Mouse (Mus musculus) kidney, adult 11 months (tissue): ENCODE measurements around the gene Nsun4.

Source experiments
- DNase-seq: peaks from one replicate; pipeline ENCODE4 v3.0.0; 2022

The Nsun4 gene

GRCm38 (mm10) chr4:116046604-116047003, 7.1 kb downstream of the Nsun4 start:
- DNase-seq: no peak

GRCm38 (mm10) chr4:116042186-116042585, 11.5 kb downstream of the Nsun4 start:
- DNase-seq: no peak

GRCm38 (mm10) chr4:116040466-116040865, 13.2 kb downstream of the Nsun4 start:
- peak; percentile 28 for DNase-seq

- DNase-seq: no peak
Observed at GRCm38 (mm10) chr4:116033374-116033773, 20.3 kb downstream of the Nsun4 start.

GRCm38 (mm10) chr4:116032906-116033305, 20.8 kb downstream of the Nsun4 start:
- no peak for DNase-seq

DNA sequence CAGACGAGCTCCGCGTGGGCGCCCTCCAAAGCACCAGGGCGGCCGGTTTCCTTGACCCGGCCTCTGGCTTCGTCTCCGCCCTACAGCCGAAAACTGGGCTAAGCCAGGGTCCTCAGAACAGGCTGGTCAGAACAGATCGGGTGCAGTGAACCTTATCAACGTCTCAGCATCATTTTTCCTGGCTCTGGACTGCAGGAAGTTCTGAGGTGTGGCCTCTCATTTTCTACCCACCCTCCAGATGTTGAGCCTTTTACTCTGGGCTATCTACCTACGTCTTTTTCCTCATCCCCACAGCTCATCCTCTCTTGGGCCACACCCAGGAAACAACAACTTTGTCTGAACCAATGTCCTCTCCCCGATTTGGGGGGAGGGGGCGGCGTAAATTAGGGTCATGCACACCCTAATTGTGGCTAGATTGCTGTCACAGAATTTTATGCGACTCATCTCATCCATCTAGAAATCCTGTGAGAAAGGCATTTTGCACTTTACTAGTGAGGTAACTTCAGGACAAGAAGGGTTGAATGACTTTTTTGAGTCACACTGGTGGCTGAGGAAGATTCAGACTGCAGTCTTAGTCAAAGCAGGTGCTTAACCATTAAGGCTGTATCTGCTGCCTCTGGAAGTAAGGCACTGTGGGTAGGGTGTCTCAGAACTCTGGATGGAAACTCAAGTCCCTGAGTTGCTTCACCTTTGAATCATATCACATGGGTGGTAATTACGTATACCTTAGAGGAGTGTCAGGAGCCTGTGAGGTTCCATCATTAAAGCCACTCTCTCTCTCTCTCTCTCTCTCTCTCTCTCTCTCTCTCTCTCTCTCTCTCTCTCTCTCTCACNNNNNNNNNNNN, 35.6 kb downstream of the Nsun4 start, which contains the start of gene Faah:
Gene Faah, minus strand, starts transcription at position 25 of the 845 bp plus-strand sequence.
- no peak for DNase-seq

- DNase-seq: peak; percentile 90
Observed at GRCm38 (mm10) chr4:116017300-116017901, 36.3 kb downstream of the Nsun4 start.

GRCm38 (mm10) chr4:116016862-116017299, 36.8 kb downstream of the Nsun4 start:
- DNase-seq: no peak

DNA sequence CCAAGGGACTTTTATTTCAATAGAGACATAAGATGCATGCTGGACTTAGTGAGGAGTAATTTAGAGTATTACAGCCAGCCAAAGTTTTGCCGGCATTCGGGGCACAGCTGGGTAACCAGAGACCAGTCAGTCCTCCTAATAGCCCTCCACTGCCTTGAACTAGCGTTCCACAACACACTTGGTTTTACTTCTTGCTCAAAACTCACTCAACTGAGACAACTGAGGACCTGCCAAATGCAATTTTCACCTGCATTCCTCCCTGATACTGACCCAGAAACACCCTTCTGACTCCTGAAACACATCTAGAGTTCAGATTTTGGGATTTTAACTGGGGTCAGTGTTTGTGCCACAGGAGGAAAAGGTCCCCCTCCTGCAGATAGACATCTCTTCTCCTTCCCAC, 37.3 kb downstream of the Nsun4 start:
- DNase-seq: peak; percentile 53

DNA sequence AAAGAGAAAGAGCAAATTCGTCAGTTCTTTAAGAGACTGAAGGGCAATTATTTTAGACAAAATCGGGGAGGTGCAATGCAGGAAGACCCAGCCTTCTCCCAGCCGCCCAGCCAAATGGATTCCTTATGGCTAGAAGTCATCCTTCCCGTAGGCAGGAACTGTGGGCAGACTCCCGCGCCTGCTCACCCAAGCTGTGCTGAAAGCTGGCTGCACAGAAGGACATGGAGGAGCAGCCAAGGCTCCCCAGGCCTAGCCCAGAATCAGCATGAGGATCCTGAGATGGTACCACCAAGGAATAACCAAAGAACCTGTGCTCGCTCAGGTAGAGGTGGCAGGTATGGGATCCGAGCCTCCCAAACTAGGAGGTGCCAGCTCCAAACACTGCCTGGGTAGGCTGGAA, 37.7 kb downstream of the Nsun4 start:
- DNase-seq: no peak

DNA sequence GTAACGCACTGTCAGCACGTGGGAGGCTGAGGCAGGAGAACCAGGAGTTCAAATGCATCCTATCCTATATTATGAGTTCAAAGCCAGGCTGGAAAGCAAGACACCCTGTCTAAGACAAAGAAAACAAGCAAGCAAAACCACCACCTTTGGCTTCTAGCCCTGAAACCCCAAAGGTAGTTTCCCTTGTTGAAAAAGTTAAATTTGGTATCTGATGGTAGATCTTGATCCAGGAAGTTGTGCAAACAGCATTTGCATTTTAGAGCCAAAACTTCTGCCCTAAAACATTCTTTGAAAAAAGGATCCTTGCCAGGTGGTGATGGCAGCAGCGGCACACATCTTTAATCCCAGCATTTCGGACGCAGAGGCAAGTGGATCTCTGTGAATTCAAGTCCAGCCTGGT, 38.2 kb downstream of the Nsun4 start:
- no peak for DNase-seq

DNA sequence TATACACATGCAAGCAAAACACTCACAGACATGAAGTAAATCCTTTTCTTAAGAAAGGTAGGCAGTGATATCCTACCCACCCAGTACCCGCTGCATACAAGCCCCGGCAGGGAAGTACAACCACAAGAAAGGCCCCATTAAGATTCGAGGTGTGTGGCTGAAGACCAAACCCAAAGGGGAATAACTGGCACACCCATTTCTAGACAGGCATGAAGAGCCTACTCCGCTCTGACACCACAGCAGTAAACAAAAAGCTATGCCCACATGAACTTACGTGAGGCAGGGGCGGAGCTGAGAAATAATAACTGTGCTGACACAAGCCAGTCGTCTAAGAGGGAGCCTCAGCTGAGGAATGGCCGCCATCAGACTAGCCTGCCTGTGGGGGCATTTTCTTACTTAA, 43.5 kb downstream of the Nsun4 start:
- no peak for DNase-seq

DNA sequence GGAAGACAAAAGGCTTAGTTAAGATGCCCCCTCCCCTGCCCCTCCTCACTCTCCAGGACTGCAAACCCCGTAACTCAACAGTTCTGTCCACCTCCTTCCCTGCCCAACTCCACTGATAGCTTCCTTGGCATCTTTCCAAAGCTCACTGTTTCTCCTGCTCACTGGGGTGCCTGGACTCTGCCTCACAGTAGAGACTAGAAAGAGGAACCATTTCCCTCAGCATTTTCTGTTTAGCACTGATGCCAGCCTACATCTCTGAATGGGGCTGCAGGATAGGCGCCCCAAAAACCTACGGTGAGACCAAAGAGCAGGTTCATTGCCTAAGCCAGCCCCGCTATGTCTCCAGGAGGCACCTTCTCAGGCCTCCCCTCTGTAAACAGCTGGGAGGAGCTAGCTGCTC, 52.5 kb downstream of the Nsun4 start:
- DNase-seq: no peak

GRCm38 (mm10) chr4:116000671-116001070, 53.0 kb downstream of the Nsun4 start:
- no peak for DNase-seq

DNA sequence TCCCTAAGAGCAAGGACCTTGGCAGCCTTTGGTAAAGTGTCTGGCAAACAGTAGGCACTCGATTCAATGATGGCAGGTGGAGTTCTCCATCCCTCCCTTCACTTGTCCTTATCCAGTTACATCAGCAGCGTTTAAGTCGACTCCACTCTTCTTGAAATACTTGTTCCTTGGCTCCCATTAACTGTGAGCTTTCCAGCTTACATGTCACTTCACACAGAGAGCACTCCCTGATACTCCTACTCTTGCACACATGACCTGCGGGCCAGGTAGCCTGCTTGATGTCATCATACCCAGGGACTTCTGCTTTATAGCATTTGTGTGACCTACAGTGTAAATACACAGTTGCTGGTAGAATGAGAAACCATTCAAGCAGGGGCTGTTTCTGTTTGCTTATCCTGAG, 56.9 kb downstream of the Nsun4 start:
- no peak for DNase-seq

GRCm38 (mm10) chr4:115995376-115995730, 58.3 kb downstream of the Nsun4 start:
- DNase-seq: no peak

- no peak for DNase-seq
Observed at GRCm38 (mm10) chr4:115994662-115995375, 58.9 kb downstream of the Nsun4 start.

GRCm38 (mm10) chr4:115989382-115989781, 64.3 kb downstream of the Nsun4 start:
- DNase-seq: no peak

- DNase-seq: no peak
Observed at GRCm38 (mm10) chr4:115987858-115988530, 65.7 kb downstream of the Nsun4 start.

GRCm38 (mm10) chr4:115987436-115987835, 66.2 kb downstream of the Nsun4 start:
- no peak for DNase-seq

GRCm38 (mm10) chr4:115984967-115985366, 68.7 kb downstream of the Nsun4 start:
- DNase-seq: no peak

DNA sequence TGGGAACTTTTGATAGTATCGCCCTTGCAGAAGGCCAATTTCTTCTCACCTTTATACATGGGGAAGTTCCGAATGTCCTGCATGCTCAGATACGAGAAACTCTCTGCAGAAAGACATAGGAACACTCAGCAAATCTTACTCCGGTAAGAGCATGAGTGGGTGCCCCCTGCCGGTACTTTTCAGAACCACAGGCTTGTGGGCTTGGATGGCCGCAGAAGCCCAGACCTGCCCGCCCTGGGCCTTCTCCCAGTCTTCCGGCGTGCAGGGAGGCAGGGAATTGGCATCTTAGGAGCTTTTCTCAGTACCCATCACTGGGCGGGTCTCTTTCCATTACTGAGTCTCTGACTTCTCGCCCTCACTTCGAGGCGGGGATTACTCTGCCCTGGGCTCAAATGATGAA, 69.6 kb downstream of the Nsun4 start:
- peak; percentile 72 for DNase-seq
